Mouse (Mus musculus) CH12.LX (cell line): ENCODE data around the gene Dirc2.

ENCODE experiments used
- BHLHE40 ChIP-seq: IDR thresholded peaks from 2 replicates; pipeline ENCODE4 v1.6.1; 2011; ENCODE audit warnings: mild to moderate bottlenecking, low read depth, low read length, improper control_type of control experiment
- CHD2 ChIP-seq: IDR thresholded peaks from 2 replicates; pipeline ENCODE4 v1.6.1; 2011; ENCODE audit warnings: low read length, improper control_type of control experiment
- CTCF ChIP-seq, 2 experiments: IDR thresholded peaks in 1 of 2; conservative IDR thresholded peaks in 1 of 2; 2 replicates each; pipeline ENCODE4 v1.5.1; 2011 to 2012; ENCODE audit warnings: low read depth in 2 of 2, low read length in 2 of 2, improper control_type of control experiment in 1 of 2, inconsistent platforms in 1 of 2, mild to moderate bottlenecking in 1 of 2, moderate library complexity in 1 of 2
- E2F4 ChIP-seq: IDR thresholded peaks from 2 replicates; pipeline ENCODE4 v1.6.1; 2011; ENCODE audit warnings: low read depth, low read length, improper control_type of control experiment; ENCODE audit not compliant: insufficient replicate concordance
- EP300 ChIP-seq: IDR thresholded peaks from 2 replicates; pipeline ENCODE4 v1.6.1; 2011; ENCODE audit warnings: low read length, improper control_type of control experiment
- ETS1 ChIP-seq: conservative IDR thresholded peaks from 2 replicates; pipeline ENCODE4 v1.6.1; 2012; ENCODE audit warnings: low read depth, mild to moderate bottlenecking, inconsistent platforms, low read length, improper control_type of control experiment, moderate library complexity
- IRF4 ChIP-seq: IDR thresholded peaks from 2 replicates; pipeline ENCODE4 v1.6.1; 2014; ENCODE audit warnings: low read depth, mild to moderate bottlenecking, inconsistent platforms, low read length, improper control_type of control experiment
- MAFK ChIP-seq: IDR thresholded peaks from 2 replicates; pipeline ENCODE4 v1.6.1; 2011; ENCODE audit warnings: low read length, improper control_type of control experiment; ENCODE audit not compliant: insufficient replicate concordance
- MAX ChIP-seq: IDR thresholded peaks from 2 replicates; pipeline ENCODE4 v1.6.1; 2011; ENCODE audit warnings: low read length, improper control_type of control experiment
- POLR2A ChIP-seq: IDR thresholded peaks from 2 replicates; pipeline ENCODE4 v1.6.1; 2011; ENCODE audit warnings: low read depth, mild to moderate bottlenecking, improper control_type of control experiment, low read length
- POLR2AphosphoS2 ChIP-seq: IDR thresholded peaks from 2 replicates; pipeline ENCODE4 v1.6.1; 2011; ENCODE audit warnings: low read depth, low read length, improper control_type of control experiment
- RCOR1 ChIP-seq: conservative IDR thresholded peaks from 2 replicates; pipeline ENCODE4 v1.6.1; 2012; ENCODE audit warnings: low read depth, mild to moderate bottlenecking, inconsistent platforms, low read length, improper control_type of control experiment
- TBP ChIP-seq: conservative IDR thresholded peaks from 2 replicates; pipeline ENCODE4 v1.6.1; 2011; ENCODE audit warnings: low read depth, low read length, improper control_type of control experiment

GRCm38 (mm10) chr16:35729151-35729738, 39.9 kb downstream of the Dirc2 start:
- TF ChIP-seq CTCF (conservative IDR thresholded peaks at IDR 0.05 in 1 of 2, IDR thresholded peaks at IDR 0.05 in 1 of 2; ENCODE audit: low read depth in 2 of 2, low read length in 2 of 2) (no peak), ETS1 (no peak), EP300 (no peak), POLR2A (no peak), MAFK (no peak), TBP (no peak), POLR2AphosphoS2 (no peak), MAX (no peak), E2F4 (no peak), CHD2 (no peak), IRF4 (no peak), BHLHE40 (no peak), RCOR1 (no peak)
